Mouse (Mus musculus) heart, adult 8-10 months (tissue): Measurements from ENCODE around the gene Tnfrsf14. TPM values are rescaled to one million over a fixed set of nuclear protein-coding genes. Genes with fewer than 3 reads are reported as not detected.

Experiments
- DNase-seq: peaks from one replicate; pipeline ENCODE4 v3.0.0; 2022; ENCODE audit warnings: low spot score
- total RNA-seq, 4 experiments: library from RNA; stranded (reverse); gene quantifications; 2 replicates each; pipeline ENCODE4 v1.2.4; 2022

Gene Tnfrsf14
- total RNA-seq, 4 experiments from 2014 or later, result 4.0 to 9.1 (median 4.5) TPM

GRCm38 (mm10) chr4:154948940-154949588, 20.7 kb upstream of the Tnfrsf14 start:
- DNase-seq, result no peak

GRCm38 (mm10) chr4:154948066-154948939, 19.9 kb upstream of the Tnfrsf14 start:
- DNase-seq, result no peak

GRCm38 (mm10) chr4:154946319-154946718, 18.0 kb upstream of the Tnfrsf14 start:
- peak; percentile 49 for DNase-seq

- DNase-seq, result peak; percentile 84
These were observed 15.8 kb upstream of the Tnfrsf14 start for GRCm38 (mm10) chr4:154944121-154944590.

- DNase-seq, result no peak
These were observed 15.1 kb upstream of the Tnfrsf14 start for GRCm38 (mm10) chr4:154943323-154944039.

- DNase-seq, result no peak
These were observed 14.4 kb upstream of the Tnfrsf14 start for GRCm38 (mm10) chr4:154942632-154943322.

GRCm38 (mm10) chr4:154941831-154942230, 13.5 kb upstream of the Tnfrsf14 start:
- no peak for DNase-seq

- DNase-seq, result no peak
These were observed 11.8 kb upstream of the Tnfrsf14 start for GRCm38 (mm10) chr4:154940156-154940555.

- DNase-seq, result no peak
These were observed 9.4 kb upstream of the Tnfrsf14 start for GRCm38 (mm10) chr4:154937746-154938145.

- no peak for DNase-seq
These were observed 8.3 kb upstream of the Tnfrsf14 start for GRCm38 (mm10) chr4:154936542-154937255.

- no peak for DNase-seq
These were observed 7.4 kb upstream of the Tnfrsf14 start for GRCm38 (mm10) chr4:154935788-154936187.

GRCm38 (mm10) chr4:154934800-154935199, 6.4 kb upstream of the Tnfrsf14 start:
- no peak for DNase-seq

GRCm38 (mm10) chr4:154933306-154933907, 5.0 kb upstream of the Tnfrsf14 start:
- no peak for DNase-seq

GRCm38 (mm10) chr4:154929088-154929660, 811 bp upstream of the Tnfrsf14 start:
- DNase-seq, result peak; percentile 50

GRCm38 (mm10) chr4:154927899-154928337, 445 bp downstream of the Tnfrsf14 start:
- DNase-seq, result peak; percentile 69

GRCm38 (mm10) chr4:154926969-154927898, 1.1 kb downstream of the Tnfrsf14 start:
- no peak for DNase-seq

- DNase-seq, result peak; percentile 31
These were observed 3.0 kb downstream of the Tnfrsf14 start for GRCm38 (mm10) chr4:154925413-154925812.

GRCm38 (mm10) chr4:154922931-154923330, 5.4 kb downstream of the Tnfrsf14 start:
- no peak for DNase-seq

GRCm38 (mm10) chr4:154922291-154922690, 6.1 kb downstream of the Tnfrsf14 start:
- DNase-seq, result no peak
